Mouse (Mus musculus) erythroblast, embryonic 14.5 days (primary cell): ENCODE results near the gene Eif3d.

Experiments used
- GATA1 ChIP-seq: IDR thresholded peaks from 2 replicates; pipeline ENCODE4 v1.6.1; 2012; ENCODE audit warnings: low read length, inconsistent platforms, mixed read lengths
- TAL1 ChIP-seq: IDR thresholded peaks from 3 replicates; pipeline ENCODE4 v1.6.1; 2012; ENCODE audit warnings: low read length, inconsistent platforms, mixed read lengths

DNA sequence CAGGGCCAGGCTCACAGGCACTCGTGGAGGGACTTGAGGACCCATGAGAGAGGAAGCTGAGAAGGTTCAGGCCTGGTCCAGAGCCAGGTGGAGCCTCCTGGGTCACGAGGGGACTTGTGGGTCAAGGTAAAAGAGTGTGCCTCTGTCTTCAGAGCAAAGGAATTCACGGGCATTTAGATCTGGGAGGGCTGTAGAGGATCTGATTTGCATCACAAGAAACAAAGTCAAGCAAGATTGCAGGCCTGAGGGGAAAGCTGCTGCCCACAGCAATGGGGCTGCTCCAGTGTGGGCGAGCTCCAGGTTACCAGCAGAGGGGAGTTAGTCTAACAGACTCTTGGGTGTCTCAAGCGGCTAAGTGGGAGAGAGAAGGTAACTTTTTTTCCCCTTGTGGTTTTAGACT lies 30.8 kb upstream of the Eif3d start:
- TF ChIP-seq GATA1 (no peak), TAL1 (no peak)
